Mouse (Mus musculus) G1E (cell line): ENCODE data around the gene Lgals4.

ENCODE experiments used
- CTCF ChIP-seq: IDR thresholded peaks from 2 replicates; pipeline ENCODE4 v1.5.1; 2012; ENCODE audit warnings: low read depth, low read length, inconsistent platforms, mixed read lengths
- GATA1 ChIP-seq: IDR thresholded peaks from 2 replicates; pipeline ENCODE4 v1.6.1; 2012; ENCODE audit warnings: borderline replicate concordance, low read length, inconsistent platforms, mixed read lengths
- GATA2 ChIP-seq: IDR thresholded peaks from 2 replicates; pipeline ENCODE4 v1.6.1; 2012; ENCODE audit warnings: low read depth, low read length, inconsistent platforms, borderline replicate concordance
- POLR2AphosphoS5 ChIP-seq: IDR thresholded peaks from 2 replicates; pipeline ENCODE4 v1.6.1; 2012; ENCODE audit warnings: low read depth, low read length, inconsistent platforms; ENCODE audit not compliant: insufficient replicate concordance
- TAL1 ChIP-seq: conservative IDR thresholded peaks from 2 replicates; pipeline ENCODE4 v1.6.1; 2012; ENCODE audit warnings: low read depth, low read length, inconsistent platforms, mixed read lengths

GRCm38 (mm10) chr7:28822556-28822955, 11.1 kb upstream of the Lgals4 start:
- TF ChIP-seq GATA1 (no peak), CTCF (no peak), GATA2 (no peak), TAL1 (no peak), POLR2AphosphoS5 (no peak)
